Mouse (Mus musculus) stomach, embryonic 15.5 days (tissue): Measurements from ENCODE around the gene Gm10260. TPM values are rescaled to one million over a fixed set of nuclear protein-coding genes. Genes with fewer than 3 reads are reported as not detected.
A peak's percentile ranks its signal among the peaks of the same experiment; 100 is the strongest.

Experiments
- ATAC-seq: fragments of 200-750 bp; cut with Nextera tagmentation; 2 replicates; pipeline ENCODE4 v1.8.0; 2017; ENCODE audit warnings: low read depth, moderate number of reproducible peaks, moderate TSS enrichment; ENCODE audit not compliant: insufficient read depth, low FRiP score
- H3K27ac ChIP-seq: fragments of 300-500 bp; sonication (generic); 2 replicates; pipeline ENCODE4 v1.5.1; 2015; ENCODE audit warnings: mild to moderate bottlenecking, inconsistent platforms
- H3K27me3 ChIP-seq: fragments of 300-500 bp; sonication (generic); replicated peaks from 2 replicates; pipeline ENCODE4 v1.6.1; 2015; ENCODE audit warnings: inconsistent platforms
- H3K36me3 ChIP-seq: fragments of 300-500 bp; sonication (generic); 2 replicates; pipeline ENCODE4 v1.6.1; 2015; ENCODE audit warnings: inconsistent platforms
- H3K4me1 ChIP-seq: fragments of 300-500 bp; sonication (generic); 2 replicates; pipeline ENCODE4 v1.6.1; 2015; ENCODE audit warnings: inconsistent platforms
- H3K4me2 ChIP-seq: fragments of 300-500 bp; sonication (generic); 2 replicates; pipeline ENCODE4 v1.6.1; 2015; ENCODE audit warnings: mild to moderate bottlenecking, inconsistent platforms
- H3K4me3 ChIP-seq: fragments of 300-500 bp; sonication (generic); replicated peaks from 2 replicates; pipeline ENCODE4 v1.5.1; 2015; ENCODE audit warnings: inconsistent platforms
- H3K9ac ChIP-seq: fragments of 300-500 bp; sonication (generic); 2 replicates; pipeline ENCODE4 v1.6.1; 2015; ENCODE audit warnings: inconsistent platforms
- H3K9me3 ChIP-seq: fragments of 300-500 bp; sonication (generic); 2 replicates; pipeline ENCODE4 v1.6.1; 2016; ENCODE audit warnings: inconsistent platforms
- WGBS: fragments of 180-500 bp; shearing (Covaris S2); methylation state at CpG from one replicate; pipeline ENCODE4 v1.1.7; 2015; 5-methylcytosine and 5-hydroxymethylcytosine counted together
- polyA plus RNA-seq: library from polyadenylated mRNA; unstranded; fragments of >200 nt; fragmentation: Nextera tagmentation; extraction: Ambion mirVana; gene quantifications from 2 replicates; pipeline ENCODE4 v1.2.1, GENCODE M21; 2015

Gm10260 gene
- polyA plus RNA-seq, 1 experiment from 2014 or later: 32.9 TPM

DNA sequence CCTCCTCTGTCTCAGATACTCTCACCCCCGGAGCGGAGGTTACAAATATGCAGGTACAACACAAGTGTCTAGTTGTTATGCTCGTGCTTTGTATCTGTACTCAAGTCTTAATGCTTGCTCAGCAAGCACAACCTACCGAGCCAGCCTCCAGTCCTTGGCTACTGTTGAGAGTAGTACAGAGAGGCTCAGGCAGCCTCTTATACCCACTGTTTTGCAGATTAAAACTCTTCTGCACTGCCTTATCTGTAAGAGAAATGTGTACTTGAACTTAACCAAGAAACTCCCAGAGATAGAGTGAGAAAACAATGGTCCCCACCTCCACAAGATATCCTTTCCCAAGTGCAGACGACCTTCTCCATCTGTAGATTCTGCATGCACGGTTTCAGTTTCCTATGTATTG is 24.5 kb downstream of the Gm10260 start:
- H3K27ac ChIP-seq: no peak overlapping the region
- H3K4me3 ChIP-seq: no peak overlapping the region
- H3K27me3 ChIP-seq: no peaks in the 10 kb centered on the region
- no peaks in the 10 kb centered on the region for H3K4me1 ChIP-seq
- no peak overlapping the region for H3K4me2 ChIP-seq
- no peak overlapping the region for H3K9ac ChIP-seq
- no peaks in the 10 kb centered on the region for H3K36me3 ChIP-seq
- ATAC-seq: no peak
- no peaks in the 10 kb centered on the region for H3K9me3 ChIP-seq
- WGBS: 79% methylated on average over 6 of the region's 6 CpGs

DNA sequence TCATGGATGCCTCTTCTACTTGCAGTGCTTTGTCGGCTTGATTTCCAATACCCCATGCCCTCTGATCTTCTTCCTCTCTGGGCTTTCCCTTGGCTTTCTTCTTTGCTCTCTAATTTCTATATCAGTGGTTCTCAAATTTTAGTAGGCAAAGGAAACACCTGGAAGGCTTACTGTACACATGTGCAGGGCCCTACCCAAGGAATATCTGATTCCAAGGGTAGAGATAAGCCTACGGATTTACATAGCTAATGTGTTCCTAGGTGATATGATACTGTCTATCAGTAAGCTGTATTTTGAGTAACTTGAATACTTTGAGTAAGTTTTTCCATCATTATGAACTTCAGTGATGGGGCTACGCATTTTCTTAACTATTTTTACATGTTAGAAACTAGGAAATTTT is 25.7 kb downstream of the Gm10260 start:
- H3K27ac ChIP-seq: no peak overlapping the region
- H3K36me3 ChIP-seq: no peaks in the 10 kb centered on the region
- 83% methylated on average over 3 of the region's 3 CpGs for WGBS
- no peak for ATAC-seq
- H3K27me3 ChIP-seq: no peaks in the 10 kb centered on the region
- no peak overlapping the region for H3K4me2 ChIP-seq
- no peaks in the 10 kb centered on the region for H3K9me3 ChIP-seq
- no peak overlapping the region for H3K4me3 ChIP-seq
- H3K4me1 ChIP-seq: no peaks in the 10 kb centered on the region
- H3K9ac ChIP-seq: no peak overlapping the region

DNA sequence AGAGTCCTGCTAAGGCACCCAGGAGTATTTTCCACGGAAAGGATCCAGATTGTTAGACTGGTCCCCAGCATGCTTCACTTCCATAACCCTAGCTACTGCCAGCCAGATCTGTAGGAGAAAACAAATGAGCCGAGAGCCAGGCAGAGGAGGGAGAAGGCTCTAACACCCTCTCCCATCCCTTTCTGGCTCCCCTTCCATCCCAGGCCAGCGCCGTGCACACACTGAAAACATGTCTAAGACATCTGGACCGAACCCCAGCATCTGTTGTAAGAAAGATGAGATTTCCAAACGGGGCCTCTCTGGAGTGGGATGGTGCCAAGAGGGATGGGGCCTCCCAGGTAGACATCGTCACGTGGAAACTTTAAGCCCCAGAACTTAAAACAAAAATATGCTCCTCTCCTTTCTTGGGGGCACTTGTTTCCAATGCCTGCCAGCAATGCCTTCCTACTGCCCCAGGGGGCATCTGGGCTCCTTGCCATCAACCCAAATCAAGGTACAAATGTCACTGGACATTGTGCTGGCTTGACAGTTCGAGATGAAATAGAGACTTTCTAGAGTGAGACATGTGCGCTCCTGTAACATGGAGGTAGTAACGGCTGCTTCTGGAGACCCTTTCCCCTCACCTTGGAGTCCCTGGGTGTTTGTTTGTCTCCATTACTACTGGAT is 35.1 kb downstream of the Gm10260 start:
- Histone ChIP-seq H3K4me2 (no peak overlapping the region), H3K9ac (no peak overlapping the region), H3K27me3 (no peaks in the 10 kb centered on the region), H3K4me3 (no peak overlapping the region), H3K9me3 (no peaks in the 10 kb centered on the region), H3K36me3 (no peaks in the 10 kb centered on the region), H3K4me1 (0 out of 2 replicates have a peak, but pooled peaks cover 5% of the 10 kb centered on the region), H3K27ac (no peak overlapping the region)
- WGBS: 56% methylated on average over 11 of the region's 11 CpGs
- ATAC-seq: peak; percentile 53; the same call in 1 of the 2 replicates

DNA sequence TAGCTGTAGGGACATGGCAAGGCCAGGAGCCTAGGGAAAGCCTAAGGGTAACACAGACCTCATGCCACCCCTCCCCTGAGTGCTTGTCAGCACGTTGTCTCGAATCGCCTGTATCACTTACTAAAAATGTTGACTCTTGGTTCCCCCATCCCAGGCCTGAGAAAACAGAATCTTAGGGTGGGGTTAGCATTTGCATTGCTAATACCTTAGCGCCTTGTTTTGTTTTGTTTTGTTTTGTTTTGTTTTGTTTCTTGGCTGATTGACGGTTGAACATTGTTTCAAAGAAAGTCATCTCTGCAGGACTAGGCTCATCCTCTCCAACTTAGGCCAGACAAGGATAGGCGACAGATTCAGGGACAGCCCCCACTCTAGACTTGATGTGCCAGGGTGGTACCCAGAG is 35.9 kb downstream of the Gm10260 start:
- H3K9me3 ChIP-seq: no peaks in the 10 kb centered on the region
- WGBS: 77% methylated on average over 6 of the region's 6 CpGs
- ATAC-seq: no peak
- H3K4me1 ChIP-seq: 0 out of 2 replicates have a peak, but pooled peaks cover 5% of the 10 kb centered on the region
- H3K4me3 ChIP-seq: no peak overlapping the region
- H3K9ac ChIP-seq: no peak overlapping the region
- H3K36me3 ChIP-seq: no peaks in the 10 kb centered on the region
- no peak overlapping the region for H3K4me2 ChIP-seq
- H3K27ac ChIP-seq: no peak overlapping the region
- H3K27me3 ChIP-seq: no peaks in the 10 kb centered on the region

DNA sequence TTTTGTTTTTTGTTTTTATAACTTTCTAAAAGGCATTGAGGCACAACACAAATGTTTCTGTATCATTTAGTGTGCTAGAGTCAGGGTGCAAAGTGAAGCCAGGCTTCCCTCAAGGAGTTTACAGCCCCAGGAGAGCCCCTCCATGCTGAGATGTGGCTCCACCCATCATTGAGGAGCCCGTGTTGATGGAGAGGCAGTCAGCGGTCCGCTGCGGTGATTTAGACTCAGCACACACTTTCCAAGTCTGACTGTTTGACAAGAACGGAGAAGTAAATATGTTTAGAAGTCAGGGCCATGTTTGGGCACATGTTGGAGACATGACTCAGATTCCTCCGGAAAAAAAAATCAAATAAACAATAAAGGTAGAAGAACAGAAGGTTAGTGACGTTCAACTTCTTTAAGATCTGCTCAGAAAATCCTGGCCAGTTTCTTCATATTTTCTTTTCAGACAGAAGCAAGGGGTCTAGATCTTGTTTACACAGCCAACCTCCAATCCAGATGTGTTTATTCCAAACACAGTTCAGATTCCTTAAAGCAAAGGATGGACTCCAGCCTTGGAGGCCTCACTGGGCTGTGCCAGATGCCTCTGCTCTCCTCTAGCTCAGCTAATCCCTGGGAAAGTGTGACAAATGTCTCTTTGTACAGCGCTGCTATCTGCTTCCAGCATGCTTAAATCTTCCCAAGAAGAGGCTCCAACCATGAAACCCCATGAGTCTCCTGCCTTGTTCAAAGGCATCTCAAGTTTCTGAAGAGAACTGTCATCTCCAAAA is 47.7 kb downstream of the Gm10260 start:
- 0 out of 2 replicates have a peak, but pooled peaks cover 4% of the 10 kb centered on the region for H3K4me1 ChIP-seq
- H3K9ac ChIP-seq: no peak overlapping the region
- H3K27ac ChIP-seq: peak overlapping the region; percentile 58; the same call in 1 of the 2 replicates
- no peak overlapping the region for H3K4me3 ChIP-seq
- WGBS: 44% methylated on average over 8 of the region's 8 CpGs
- H3K9me3 ChIP-seq: no peaks in the 10 kb centered on the region
- H3K4me2 ChIP-seq: no peak overlapping the region
- H3K27me3 ChIP-seq: no peaks in the 10 kb centered on the region
- no peak; the same call in 1 of the 2 replicates for ATAC-seq
- H3K36me3 ChIP-seq: no peaks in the 10 kb centered on the region

DNA sequence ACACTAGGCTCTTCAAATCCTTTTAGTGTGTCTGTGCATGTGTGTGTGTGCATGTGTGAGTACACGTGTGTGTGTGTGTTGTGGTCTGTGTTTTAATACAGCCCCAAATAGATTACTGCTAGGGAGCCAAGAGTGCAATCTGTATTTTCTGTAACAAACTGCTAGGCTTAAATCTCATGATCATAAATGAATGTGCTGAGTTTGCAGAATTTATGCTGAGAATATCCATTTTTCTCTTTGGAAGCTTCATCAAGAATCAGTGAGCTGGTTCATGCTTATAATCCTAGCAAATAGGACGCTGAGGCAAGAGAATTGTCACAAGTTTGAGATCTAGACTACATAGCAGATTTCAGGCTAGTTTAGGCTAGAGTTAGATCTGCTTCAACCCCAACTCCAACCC is 48.9 kb downstream of the Gm10260 start:
- no peak overlapping the region for H3K4me2 ChIP-seq
- no peak overlapping the region for H3K4me3 ChIP-seq
- H3K9ac ChIP-seq: no peak overlapping the region
- no peaks in the 10 kb centered on the region for H3K27me3 ChIP-seq
- H3K9me3 ChIP-seq: no peaks in the 10 kb centered on the region
- 0 out of 2 replicates have a peak, but pooled peaks cover 4% of the 10 kb centered on the region for H3K4me1 ChIP-seq
- no peaks in the 10 kb centered on the region for H3K36me3 ChIP-seq
- H3K27ac ChIP-seq: no peak overlapping the region
- no peak for ATAC-seq
- 82% methylated on average over 2 of the region's 2 CpGs for WGBS
